Mouse (Mus musculus): ENCODE measurements at regions not wholly inside any gene's neighbourhood (a gene's known extent, or its start where the extent isn't known, plus 50 kb on each side); places are given as distances from the start of the nearest gene placed in this dataset.

DNA sequence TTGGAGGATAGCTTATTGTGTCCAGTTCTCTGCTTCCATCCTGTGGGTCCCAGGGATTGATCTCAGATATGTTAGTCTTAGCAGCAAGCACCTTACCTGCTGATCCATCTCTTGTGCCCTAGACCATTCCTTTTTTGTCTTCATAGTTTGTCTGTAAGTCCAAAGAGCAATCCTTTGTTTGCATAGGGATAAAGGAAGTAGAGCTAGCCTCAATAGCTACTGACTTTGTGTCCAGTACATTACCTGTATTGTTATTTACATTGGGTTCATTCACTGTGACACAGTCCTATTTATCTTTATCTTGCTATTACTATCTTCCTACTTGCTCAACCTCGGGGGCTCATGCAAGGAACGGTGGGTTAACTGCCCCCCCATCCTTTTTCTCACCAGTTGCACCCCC lies 196.2 kb downstream of the Nucb2 start:
- DNase-seq (ENCODE audit: low read depth), result no peak
- TF ChIP-seq POLR2A (IDR thresholded peaks at IDR 0.05; ENCODE audit: borderline replicate concordance, extremely low read depth, insufficient read depth, insufficient read length, poor library complexity, severe bottlenecking) (no peak), CTCF (IDR thresholded peaks at IDR 0.05; ENCODE audit: borderline replicate concordance, extremely low read depth, insufficient read depth, insufficient read length) (no peak)

DNA sequence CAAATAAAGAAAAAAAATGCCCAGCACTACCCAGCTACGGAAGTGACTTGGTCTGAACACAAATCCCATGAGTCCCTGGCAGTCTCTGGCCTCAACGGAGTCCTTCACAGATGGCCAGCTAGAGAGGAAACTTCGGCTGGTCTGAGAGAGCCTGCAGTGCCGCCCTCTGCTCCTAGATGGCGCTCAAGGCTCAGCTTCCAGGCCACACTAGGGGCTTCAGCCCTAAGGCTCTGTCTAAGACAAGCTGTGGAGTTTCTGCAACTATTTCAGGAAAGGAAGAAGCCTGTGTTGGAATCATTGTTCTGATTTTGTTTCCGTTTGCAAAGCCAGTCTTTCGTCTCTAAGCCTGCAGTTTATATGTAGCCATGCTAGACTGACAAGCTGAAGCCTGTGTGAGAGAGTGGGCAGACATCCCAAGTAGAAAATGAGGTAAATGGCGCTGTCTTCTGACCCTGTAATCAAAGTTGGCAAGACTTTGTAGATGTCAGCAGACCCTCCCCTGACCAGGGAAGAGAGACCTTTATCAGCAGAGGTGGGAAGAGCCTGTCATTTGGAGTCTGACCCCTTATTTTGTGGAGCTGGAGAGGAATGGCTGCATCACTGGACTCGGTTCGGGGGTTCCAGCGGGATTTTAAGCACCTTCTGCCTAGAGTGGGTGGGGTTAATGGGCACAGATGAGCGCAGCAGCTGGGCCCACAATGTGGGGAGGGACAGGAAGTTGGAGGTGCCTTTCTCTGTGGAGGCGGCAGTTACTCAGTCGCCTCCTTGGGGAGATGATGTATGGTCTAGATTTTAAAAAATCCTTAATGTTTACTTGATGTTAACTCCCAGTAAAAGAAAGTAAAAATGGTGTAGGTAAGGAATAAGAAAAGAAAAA lies 197.5 kb downstream of the Nucb2 start:
- DNase-seq (ENCODE audit: low read depth), result peak; percentile 87
- TF ChIP-seq CTCF (IDR thresholded peaks at IDR 0.05; ENCODE audit: borderline replicate concordance, extremely low read depth, insufficient read depth, insufficient read length) (peak; percentile 99), POLR2A (IDR thresholded peaks at IDR 0.05; ENCODE audit: borderline replicate concordance, extremely low read depth, insufficient read depth, insufficient read length, poor library complexity, severe bottlenecking) (no peak)

DNA sequence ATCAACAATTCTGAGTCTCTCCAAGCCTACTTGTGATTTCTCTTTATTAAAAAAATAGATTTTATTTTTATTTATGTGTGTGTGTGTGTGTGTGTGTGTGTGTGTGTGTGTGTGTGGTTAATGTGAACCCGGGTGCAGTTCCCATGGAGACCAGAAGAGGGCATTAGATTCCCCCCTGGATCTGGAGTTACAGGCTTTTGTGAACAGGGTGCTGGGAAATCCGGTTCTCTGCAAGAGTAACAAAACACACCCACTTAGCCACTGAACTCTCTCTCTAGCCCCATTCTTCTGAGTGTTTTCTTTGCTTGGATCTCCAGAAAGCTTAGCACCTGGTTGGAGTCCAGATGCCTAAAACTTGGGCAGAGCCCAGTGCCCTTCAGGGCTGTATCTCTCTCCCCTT lies 198.4 kb downstream of the Nucb2 start:
- no peak for DNase-seq (ENCODE audit: low read depth)
- no peak for TF ChIP-seq POLR2A (IDR thresholded peaks at IDR 0.05; ENCODE audit: borderline replicate concordance, extremely low read depth, insufficient read depth, insufficient read length, poor library complexity, severe bottlenecking)
- TF ChIP-seq CTCF (IDR thresholded peaks at IDR 0.05; ENCODE audit: borderline replicate concordance, extremely low read depth, insufficient read depth, insufficient read length), result peak; percentile 36; the same call in 1 of the 2 replicates

DNA sequence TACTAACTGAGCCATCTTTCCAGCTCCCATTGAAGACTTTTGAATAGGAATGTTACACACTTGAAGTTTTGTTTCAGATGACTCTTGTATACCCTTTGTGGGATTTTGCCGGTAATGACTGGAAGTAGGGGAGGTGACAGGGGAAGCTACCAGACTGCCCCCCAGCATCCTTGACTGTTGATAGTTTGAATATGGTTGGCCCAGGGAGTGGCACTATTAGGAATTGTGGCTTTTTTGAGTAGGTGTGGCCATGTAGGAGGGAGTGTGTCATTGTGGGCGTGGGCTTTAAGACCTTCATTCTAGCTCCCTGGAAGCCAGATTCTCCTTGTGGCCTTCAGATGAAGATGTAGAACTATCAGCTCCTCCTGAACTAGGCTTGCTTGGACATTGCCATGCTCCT lies 207.4 kb downstream of the Nucb2 start:
- no peak for TF ChIP-seq CTCF (IDR thresholded peaks at IDR 0.05; ENCODE audit: borderline replicate concordance, extremely low read depth, insufficient read depth, insufficient read length)
- TF ChIP-seq POLR2A (IDR thresholded peaks at IDR 0.05; ENCODE audit: borderline replicate concordance, extremely low read depth, insufficient read depth, insufficient read length, poor library complexity, severe bottlenecking), result no peak
- no peak for DNase-seq (ENCODE audit: low read depth)

DNA sequence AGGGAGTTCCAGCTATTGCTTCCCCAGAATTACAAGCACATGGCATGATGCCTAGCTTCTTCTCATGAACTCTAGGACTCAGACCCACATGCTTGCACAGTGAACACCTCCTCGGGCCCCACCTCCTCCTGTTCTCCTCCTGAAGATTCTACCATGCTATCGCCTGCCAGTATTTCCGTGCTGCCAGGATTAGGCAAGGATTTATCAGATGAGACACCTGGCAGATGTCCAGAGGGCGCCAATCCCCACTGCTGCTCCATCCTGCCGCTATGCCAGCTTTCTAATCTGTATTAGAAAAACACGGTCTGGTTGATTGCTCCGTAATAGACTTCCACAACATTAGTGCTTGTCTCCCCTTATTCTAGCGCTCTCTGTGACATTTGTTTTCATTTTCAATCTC lies 209.0 kb downstream of the Nucb2 start:
- TF ChIP-seq CTCF (IDR thresholded peaks at IDR 0.05; ENCODE audit: borderline replicate concordance, extremely low read depth, insufficient read depth, insufficient read length), result no peak
- no peak for TF ChIP-seq POLR2A (IDR thresholded peaks at IDR 0.05; ENCODE audit: borderline replicate concordance, extremely low read depth, insufficient read depth, insufficient read length, poor library complexity, severe bottlenecking)

DNA sequence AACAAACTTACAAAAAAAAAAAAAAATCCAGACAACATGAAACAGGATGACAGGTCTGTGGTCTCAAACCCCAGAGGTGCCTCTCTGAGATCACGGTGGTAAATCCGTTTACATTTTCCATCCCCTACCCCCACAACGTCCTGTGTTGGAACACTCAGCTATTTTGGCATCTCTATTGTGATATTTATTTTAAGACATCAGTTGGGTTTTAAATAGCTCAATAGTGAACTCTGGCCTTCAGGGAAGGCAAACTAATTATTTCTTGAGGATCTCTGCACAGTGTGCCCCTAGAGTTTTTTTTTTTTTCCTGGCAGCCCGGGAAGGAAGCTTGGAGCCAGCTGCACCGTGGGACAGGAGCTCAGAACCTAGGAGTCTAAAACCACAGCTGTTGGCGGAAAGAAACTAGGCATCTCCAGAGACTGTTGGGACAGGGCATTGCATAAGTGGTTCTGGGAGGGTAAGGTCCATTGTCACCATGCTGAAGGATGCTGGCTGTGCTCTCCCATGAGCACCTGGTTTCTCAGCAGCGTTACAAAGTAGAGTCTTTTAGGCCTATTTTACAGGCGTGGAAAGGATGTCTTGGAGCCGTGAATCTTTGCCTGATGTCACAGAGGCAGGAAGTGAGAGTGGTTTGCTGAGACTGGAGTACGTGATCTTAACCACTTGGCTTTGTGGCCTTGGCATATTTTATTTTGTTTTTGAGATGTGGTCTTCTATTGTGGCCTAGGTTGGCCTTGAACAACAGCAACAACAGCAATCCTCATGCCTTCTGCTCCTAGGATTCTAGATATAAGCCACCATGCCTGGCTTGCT lies 211.3 kb downstream of the Nucb2 start:
- DNase-seq (ENCODE audit: low read depth), result no peak
- no peak for TF ChIP-seq POLR2A (IDR thresholded peaks at IDR 0.05; ENCODE audit: borderline replicate concordance, extremely low read depth, insufficient read depth, insufficient read length, poor library complexity, severe bottlenecking)
- no peak for TF ChIP-seq CTCF (IDR thresholded peaks at IDR 0.05; ENCODE audit: borderline replicate concordance, extremely low read depth, insufficient read depth, insufficient read length)

More for the DNA sequence above, 209.0 kb downstream of the Nucb2 start:
- peak; percentile 83 for DNase-seq (ENCODE audit: low read depth)

DNA sequence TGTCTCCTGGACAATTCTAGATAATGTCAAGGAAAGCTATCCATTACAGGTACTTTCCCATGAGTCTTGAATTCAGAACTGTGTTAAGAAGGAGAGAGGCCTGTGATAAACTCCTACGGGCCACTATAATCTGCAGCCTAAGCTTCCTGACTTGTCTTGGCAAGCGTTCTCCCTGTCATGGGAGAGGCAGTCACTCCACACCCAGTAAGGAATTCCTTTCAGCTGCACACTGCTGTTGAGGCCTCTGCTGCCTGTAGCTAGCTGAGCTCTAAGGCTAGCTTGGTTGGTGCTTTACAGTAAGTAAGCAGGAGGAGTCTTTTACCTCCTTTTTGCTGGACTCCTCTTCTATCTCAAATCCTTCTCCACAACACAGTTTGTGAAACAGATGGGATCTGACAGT lies 224.2 kb downstream of the Nucb2 start:
- DNase-seq (ENCODE audit: low read depth), result peak; percentile 43
- TF ChIP-seq POLR2A (IDR thresholded peaks at IDR 0.05; ENCODE audit: borderline replicate concordance, extremely low read depth, insufficient read depth, insufficient read length, poor library complexity, severe bottlenecking) (no peak), CTCF (IDR thresholded peaks at IDR 0.05; ENCODE audit: borderline replicate concordance, extremely low read depth, insufficient read depth, insufficient read length) (no peak)

DNA sequence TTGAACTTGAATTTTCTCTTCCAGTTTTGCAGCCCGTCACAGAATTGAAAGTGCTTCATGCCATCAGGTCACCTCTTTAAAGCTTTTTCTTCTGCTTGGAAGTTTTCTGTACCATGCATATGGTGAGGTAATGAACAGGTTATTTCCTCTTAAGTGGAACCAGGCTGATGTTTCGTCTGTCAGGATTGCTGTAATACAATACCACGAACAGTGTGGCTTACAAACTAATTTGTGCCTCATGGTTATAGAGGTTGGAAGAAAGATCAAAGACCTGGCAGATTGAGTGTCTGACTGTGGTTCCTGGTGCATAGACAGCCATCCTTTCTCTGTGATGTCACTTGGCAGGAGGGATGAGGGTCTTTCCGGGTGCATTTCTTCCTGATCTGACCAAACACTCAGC lies 225.6 kb downstream of the Nucb2 start:
- peak; percentile 22 for DNase-seq (ENCODE audit: low read depth)
- TF ChIP-seq CTCF (IDR thresholded peaks at IDR 0.05; ENCODE audit: borderline replicate concordance, extremely low read depth, insufficient read depth, insufficient read length), result no peak
- no peak for TF ChIP-seq POLR2A (IDR thresholded peaks at IDR 0.05; ENCODE audit: borderline replicate concordance, extremely low read depth, insufficient read depth, insufficient read length, poor library complexity, severe bottlenecking)

DNA sequence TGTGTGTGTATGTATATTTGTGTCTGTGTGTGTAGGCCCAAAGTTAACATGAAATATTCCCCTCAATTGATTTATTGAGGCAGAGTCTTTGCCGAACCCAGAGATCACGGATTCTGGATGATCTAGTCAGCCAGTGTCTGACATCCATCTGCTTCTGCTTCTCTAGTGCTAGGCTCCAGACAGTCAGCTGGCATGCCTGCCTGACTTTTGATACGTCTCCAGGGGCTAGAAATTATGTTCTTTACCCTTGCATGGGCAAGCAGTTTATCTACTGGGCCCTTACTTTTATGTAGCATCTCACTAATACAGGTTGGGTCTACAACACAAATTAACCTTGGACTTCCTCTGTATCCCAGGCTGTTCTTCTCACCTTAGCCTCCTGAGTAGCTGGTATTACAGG lies 231.5 kb downstream of the Nucb2 start:
- peak; percentile 65 for DNase-seq (ENCODE audit: low read depth)

DNA sequence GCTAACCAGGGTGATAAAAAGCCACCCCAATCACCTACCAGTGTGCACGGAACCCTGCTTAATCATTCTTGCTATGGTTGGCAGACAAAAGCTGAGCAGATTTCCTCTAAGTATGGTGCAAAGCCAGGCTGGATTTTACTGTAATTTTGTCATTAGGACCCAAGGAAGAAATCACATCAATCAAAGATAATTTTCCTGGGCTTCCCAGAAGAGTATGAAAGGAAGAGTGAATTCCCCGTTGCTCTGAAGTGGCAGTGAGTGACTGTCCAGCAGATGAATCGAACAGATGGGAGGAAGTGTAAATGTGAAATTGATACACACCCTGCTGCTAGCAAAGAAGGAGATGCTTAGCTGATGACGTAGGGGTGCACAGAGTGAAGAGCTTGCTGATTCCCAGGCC lies 232.2 kb downstream of the Nucb2 start:
- TF ChIP-seq CTCF (IDR thresholded peaks at IDR 0.05; ENCODE audit: borderline replicate concordance, extremely low read depth, insufficient read depth, insufficient read length), result no peak
- no peak for TF ChIP-seq POLR2A (IDR thresholded peaks at IDR 0.05; ENCODE audit: borderline replicate concordance, extremely low read depth, insufficient read depth, insufficient read length, poor library complexity, severe bottlenecking)
- peak; percentile 89 for DNase-seq (ENCODE audit: low read depth)

More for the DNA sequence above, 231.5 kb downstream of the Nucb2 start:
- TF ChIP-seq POLR2A (IDR thresholded peaks at IDR 0.05; ENCODE audit: borderline replicate concordance, extremely low read depth, insufficient read depth, insufficient read length, poor library complexity, severe bottlenecking) (no peak), CTCF (IDR thresholded peaks at IDR 0.05; ENCODE audit: borderline replicate concordance, extremely low read depth, insufficient read depth, insufficient read length) (no peak)

DNA sequence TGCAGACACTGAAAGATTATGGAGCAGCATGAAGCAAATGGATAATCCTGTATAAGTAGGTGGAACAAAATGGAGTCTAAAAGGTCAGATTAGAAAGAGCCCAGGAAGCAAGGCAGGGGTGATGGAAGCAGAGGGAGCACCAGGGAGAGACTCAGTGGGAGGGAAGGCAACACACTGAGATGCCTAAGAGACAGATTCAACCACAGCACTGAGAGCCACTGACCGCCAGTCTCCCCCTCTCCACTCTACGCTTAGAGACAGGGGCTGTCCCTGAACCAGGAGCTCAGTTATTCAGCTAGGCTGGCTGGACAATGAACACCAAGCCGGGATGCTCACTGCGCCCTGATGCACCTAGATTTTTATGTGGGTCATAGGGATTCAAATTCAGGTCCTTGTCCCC lies 233.8 kb downstream of the Nucb2 start:
- TF ChIP-seq POLR2A (IDR thresholded peaks at IDR 0.05; ENCODE audit: borderline replicate concordance, extremely low read depth, insufficient read depth, insufficient read length, poor library complexity, severe bottlenecking), result no peak
- no peak for TF ChIP-seq CTCF (IDR thresholded peaks at IDR 0.05; ENCODE audit: borderline replicate concordance, extremely low read depth, insufficient read depth, insufficient read length)
- DNase-seq (ENCODE audit: low read depth), result no peak
